ENCODE assay signal across 8 mouse cellular contexts in the genomic region with DNA sequence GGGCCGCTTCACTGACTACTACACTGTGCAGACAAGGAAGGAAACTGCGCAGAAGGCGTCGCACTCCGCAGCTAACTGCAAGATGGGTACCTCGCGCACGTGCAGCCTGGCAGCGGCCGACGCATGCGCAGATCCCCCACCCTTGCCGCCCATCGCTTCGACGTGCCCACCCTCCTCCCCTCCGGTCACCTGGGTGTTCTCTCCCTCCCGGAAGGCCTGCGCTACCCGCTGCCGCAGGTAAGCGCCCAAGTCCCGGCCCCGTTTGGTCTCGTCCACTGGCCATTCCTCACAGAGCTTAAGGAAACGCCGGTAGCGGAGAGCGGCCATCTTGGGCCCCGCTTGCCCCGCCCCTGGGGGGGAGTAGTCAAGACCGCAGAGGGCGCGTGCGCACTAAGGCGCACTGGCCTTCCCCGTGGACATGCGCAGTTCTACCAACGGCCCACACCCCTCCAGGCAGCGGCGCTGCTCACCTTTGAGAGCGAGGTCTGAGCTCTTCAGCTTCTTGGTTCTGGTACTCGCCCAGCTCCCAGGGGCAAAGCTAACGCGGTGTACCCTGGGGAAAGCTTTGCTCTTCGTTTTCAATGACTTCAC. TPM values are rescaled to one million over a fixed set of nuclear protein-coding genes. Genes with fewer than 3 reads are reported as not detected.
A peak's percentile ranks its signal among the peaks of the same experiment; 100 is the strongest.
DNase-seq lines count a peak whose midpoint lies in the region; ATAC-seq lines count a peak whose summit lies in the region.

A gene (minus strand): TSS at position 366 of the 591 bp plus-strand sequence.

- H3K27me3 ChIP-seq in forebrain, embryonic 14.5 days (replicated peaks; ENCODE audit: control insufficient read depth, insufficient read depth, low read length), result no peaks in the 10 kb centered on the region
- 0 out of 2 replicates have a peak, but pooled peaks cover 3% of the 10 kb centered on the region for H3K27me3 ChIP-seq in neural tube, embryonic 15.5 days (replicated peaks)

- peak within 1 kb of the TSS; percentile 71 for H3K9ac ChIP-seq in forebrain, embryonic 14.5 days (ENCODE audit: low read length)
- H3K9ac ChIP-seq in neural tube, embryonic 15.5 days (replicated peaks), result peak within 1 kb of the TSS; percentile 78

- peaks cover 14% of the 10 kb centered on the region for H3K4me1 ChIP-seq in forebrain, embryonic 14.5 days (ENCODE audit: control insufficient read depth, insufficient read depth, low read length)
- peaks cover 63% of the 10 kb centered on the region for H3K4me1 ChIP-seq in neural tube, embryonic 15.5 days

- DNase-seq in ES-CJ7 (ENCODE audit: low read depth, low spot score), result peak; percentile 94
- DNase-seq in cerebellum, adult 11 months, result peak; percentile 99
- peak; percentile 99 for DNase-seq in forebrain, embryonic 14.5 days (ENCODE audit: low spot score)
- peak; percentile 99 for DNase-seq in heart, postnatal 14 days
- DNase-seq in layer of hippocampus, adult 11-12 months (ENCODE audit: low spot score), result peak; percentile 98
- DNase-seq in lung, adult 18-20 months, result peak; percentile 95 to 98
- peak; percentile 97 for DNase-seq in testis, postnatal 14 days (ENCODE audit: low spot score)

- peak within 1 kb of the TSS; percentile 52 for H3K4me2 ChIP-seq in forebrain, embryonic 14.5 days (ENCODE audit: low read length)
- H3K4me2 ChIP-seq in neural tube, embryonic 15.5 days, result peak within 1 kb of the TSS; percentile 58

- ATAC-seq in forebrain, embryonic 14.5 days, result peak; percentile 94
- peak; percentile 91 for ATAC-seq in neural tube, embryonic 15.5 days (ENCODE audit: low FRiP score)

- peak within 1 kb of the TSS; percentile 75 for H3K27ac ChIP-seq in forebrain, embryonic 14.5 days (ENCODE audit: low read depth, low read length)
- H3K27ac ChIP-seq in neural tube, embryonic 15.5 days (replicated peaks), result peak within 1 kb of the TSS; percentile 94

- no peaks in the 10 kb centered on the region for H3K9me3 ChIP-seq in forebrain, embryonic 14.5 days (replicated peaks; ENCODE audit: control insufficient read depth, low read length)
- H3K9me3 ChIP-seq in neural tube, embryonic 15.5 days (replicated peaks), result no peaks in the 10 kb centered on the region

- H3K36me3 ChIP-seq in forebrain, embryonic 14.5 days (ENCODE audit: control insufficient read depth, insufficient read depth, low read length), result no peaks in the 10 kb centered on the region
- no peaks in the 10 kb centered on the region for H3K36me3 ChIP-seq in neural tube, embryonic 15.5 days

- intact Hi-C loops in heart, postnatal 14 days (cut with DNase I), result loop anchor here (10.0 kb wide), 1 partner anchor 381 kb away; no protein-coding TSS in a partner anchor

- H3K4me3 ChIP-seq in forebrain, embryonic 14.5 days (ENCODE audit: low read depth, low read length), result peak within 1 kb of the TSS; percentile 54
- peak within 1 kb of the TSS; percentile 70 for H3K4me3 ChIP-seq in neural tube, embryonic 15.5 days (replicated peaks)

- under 1% methylated on average over 44 of the region's 46 CpGs for WGBS in forebrain, embryonic 14.5 days
- under 1% methylated on average over 46 of the region's 46 CpGs for WGBS in neural tube, embryonic 15.5 days

RNA-seq across cellular contexts. Expression of the gene that starts here (rescaled TPM):
- polyA plus RNA-seq in forebrain, embryonic 14.5 days (2014; fragmentation: Nextera tagmentation; extraction: Ambion mirVana), result 360 and 385 TPM in 2 replicates
- 100 to 1,000 TPM; 270 to 283 TPM for total RNA-seq in heart, postnatal 14 days (2021)
- polyA plus RNA-seq in neural tube, embryonic 15.5 days (2015; fragmentation: Nextera tagmentation; extraction: Ambion mirVana), result 349 and 390 TPM in 2 replicates

Comparison
In these comparisons a context has a peak if more than half of its experiments do, and no peak if none do; other contexts are left out.
1. Peak in every context shown above with its lines: DNase-seq, ATAC-seq, H3K4me3 ChIP-seq and H3K27ac ChIP-seq.